Comparison of ENCODE assay signal across 9 mouse cellular contexts in genomic region chr8:88604065-88605038, GRCm38 (mm10). TPM values are rescaled to one million over a fixed set of nuclear protein-coding genes. Genes with fewer than 3 reads are reported as not detected.
DNase-seq lines count a peak whose midpoint lies in the region; ATAC-seq lines count a peak whose summit lies in the region.
"Had no signal": no experiment of that assay in that cellular context is flagged by ENCODE, and none has a peak within 500 bp of the region (broad histone marks: within the 10 kb centered on the region; RNA-seq: fewer than 3 reads in every experiment).

No protein-coding gene starts in this region.

- H3K36me3 ChIP-seq in forebrain, embryonic 10.5 days (replicated peaks): 0 out of 2 replicates have a peak, but pooled peaks cover 4% of the 10 kb centered on the region
- no peaks in the 10 kb centered on the region for H3K36me3 ChIP-seq in heart, embryonic 16.5 days (ENCODE audit: control insufficient read depth, insufficient read depth)
- no peaks in the 10 kb centered on the region for H3K36me3 ChIP-seq in kidney, embryonic 16.5 days (ENCODE audit: insufficient read depth, low read length)
- no peaks in the 10 kb centered on the region for H3K36me3 ChIP-seq in stomach, embryonic 14.5 days (ENCODE audit: control insufficient read depth, insufficient read depth, low read length)
- H3K36me3 ChIP-seq: G1E had no signal

- intact Hi-C loops in left cerebral cortex, postnatal 10 days (cut with DNase I): no loop called here

- peak overlapping the region; percentile 34; the same call in 1 of the 2 replicates for H3K9ac ChIP-seq in heart, embryonic 16.5 days (ENCODE audit: low read length)
- peak overlapping the region; percentile 44; the same call in 1 of the 2 replicates for H3K9ac ChIP-seq in kidney, embryonic 16.5 days (replicated peaks; ENCODE audit: low read length)
- no peak overlapping the region for H3K9ac ChIP-seq in stomach, embryonic 14.5 days (replicated peaks; ENCODE audit: low read depth, low read length)

- peak overlapping the region; percentile 46 for H3K4me3 ChIP-seq in forebrain, embryonic 10.5 days
- H3K4me3 ChIP-seq in heart, embryonic 16.5 days (ENCODE audit: low read length): peak overlapping the region; percentile 16; the same call in 1 of the 2 replicates
- H3K4me3 ChIP-seq in kidney, embryonic 16.5 days (ENCODE audit: low read length): peak overlapping the region; percentile 32
- peak overlapping the region; percentile 2; the same call in 1 of the 2 replicates for H3K4me3 ChIP-seq in stomach, embryonic 14.5 days (ENCODE audit: low read depth, low read length)

- H3K27ac ChIP-seq in forebrain, embryonic 10.5 days: peak overlapping the region; percentile 83
- H3K27ac ChIP-seq in heart, embryonic 16.5 days (ENCODE audit: low read length): no peak overlapping the region
- H3K27ac ChIP-seq in kidney, embryonic 16.5 days (ENCODE audit: low read length): peak overlapping the region; percentile 79
- peak overlapping the region; percentile 71; the same call in 1 of the 2 replicates for H3K27ac ChIP-seq in stomach, embryonic 14.5 days (ENCODE audit: low read length)

- 5% methylated on average over 20 of the region's 20 CpGs for WGBS in forebrain, embryonic 10.5 days
- 13% methylated on average over 20 of the region's 20 CpGs for WGBS in heart, embryonic 16.5 days
- WGBS in kidney, embryonic 16.5 days: 4% methylated on average over 19 of the region's 20 CpGs
- WGBS in stomach, embryonic 14.5 days: 6% methylated on average over 19 of the region's 20 CpGs

- peaks cover 15% of the 10 kb centered on the region for H3K9me3 ChIP-seq in forebrain, embryonic 10.5 days
- H3K9me3 ChIP-seq in heart, embryonic 16.5 days (replicated peaks; ENCODE audit: control insufficient read depth, low read length): peaks cover 6% of the 10 kb centered on the region; the same call in 1 of the 2 replicates
- peaks cover 9% of the 10 kb centered on the region for H3K9me3 ChIP-seq in kidney, embryonic 16.5 days (ENCODE audit: low read length)
- no peaks in the 10 kb centered on the region for H3K9me3 ChIP-seq in stomach, embryonic 14.5 days (ENCODE audit: control insufficient read depth, low read depth, low read length)
- H3K9me3 ChIP-seq: G1E had no signal

- H3K27me3 ChIP-seq in forebrain, embryonic 10.5 days (ENCODE audit: poor library complexity, severe bottlenecking): no peaks in the 10 kb centered on the region
- peaks cover 2% of the 10 kb centered on the region; the same call in 1 of the 2 replicates for H3K27me3 ChIP-seq in heart, embryonic 16.5 days (ENCODE audit: control insufficient read depth, insufficient read depth, low read length)
- no peaks in the 10 kb centered on the region for H3K27me3 ChIP-seq in kidney, embryonic 16.5 days (ENCODE audit: insufficient read depth, low read length)
- no peaks in the 10 kb centered on the region for H3K27me3 ChIP-seq in stomach, embryonic 14.5 days (ENCODE audit: control insufficient read depth, insufficient read depth, low read length)

- DNase-seq in left cerebral cortex, postnatal 10 days (ENCODE audit: extremely low spot score in 1 of 2, low spot score in 2 of 2): peak; percentile 44 to 95
- no peak for DNase-seq in left cerebral cortex, adult 9 months (ENCODE audit: low spot score in 2 of 2)
- peak; percentile 97 for DNase-seq in forebrain, embryonic 10.5 days (ENCODE audit: extremely low spot score, low spot score)
- peak; percentile 82 to 90 for DNase-seq in lung, postnatal 4 days
- no peak for DNase-seq in natural killer cell, adult 2 months (ENCODE audit: low spot score in 2 of 2)

- H3K4me1 ChIP-seq in forebrain, embryonic 10.5 days: peaks cover 48% of the 10 kb centered on the region
- peaks cover 5% of the 10 kb centered on the region; the same call in 1 of the 2 replicates for H3K4me1 ChIP-seq in heart, embryonic 16.5 days (ENCODE audit: control insufficient read depth, insufficient read depth, low read length)
- peaks cover 26% of the 10 kb centered on the region for H3K4me1 ChIP-seq in kidney, embryonic 16.5 days (ENCODE audit: insufficient read depth, low read length)
- peaks cover 12% of the 10 kb centered on the region; the same call in 1 of the 2 replicates for H3K4me1 ChIP-seq in stomach, embryonic 14.5 days (ENCODE audit: control insufficient read depth, insufficient read depth, low read length)

- peak overlapping the region; percentile 48 for H3K4me2 ChIP-seq in heart, embryonic 16.5 days (ENCODE audit: low read depth, low read length)
- peak overlapping the region; percentile 57 for H3K4me2 ChIP-seq in kidney, embryonic 16.5 days (replicated peaks; ENCODE audit: low read depth, low read length)
- H3K4me2 ChIP-seq in stomach, embryonic 14.5 days (replicated peaks; ENCODE audit: low read depth, low read length): peak overlapping the region; percentile 42

- ATAC-seq in heart, embryonic 16.5 days (replicated peaks; ENCODE audit: extremely low read depth, insufficient read depth, low FRiP score): peak; percentile 81
- ATAC-seq in kidney, embryonic 16.5 days (ENCODE audit: low FRiP score, low TSS enrichment): peak; percentile 93
- peak; percentile 88 for ATAC-seq in stomach, embryonic 14.5 days (ENCODE audit: insufficient number of reproducible peaks, insufficient read depth, low FRiP score, low read depth)

RNA-seq across cellular contexts. Expression of gene Snx20, which starts 31.6 kb away (rescaled TPM):
- total RNA-seq in left cerebral cortex, postnatal 10 days (2021): 1 to 10 TPM; 1.4 to 1.6 TPM
- polyA plus RNA-seq in forebrain, embryonic 10.5 days (2016; fragmentation: Nextera tagmentation; extraction: Ambion mirVana): 0.47 and 1.0 TPM in 2 replicates
- 2.4 and 3.2 TPM in 2 replicates for polyA plus RNA-seq in heart, embryonic 16.5 days (2015; fragmentation: Nextera tagmentation; extraction: Ambion mirVana)
- polyA plus RNA-seq in kidney, embryonic 16.5 days (2015; fragmentation: Nextera tagmentation; extraction: Ambion mirVana): 1.9 TPM in 2 replicates
- 1.2 and 2.4 TPM in 2 replicates for polyA plus RNA-seq in stomach, embryonic 14.5 days (2014; fragmentation: Nextera tagmentation; extraction: Ambion mirVana)

RNA-seq across cellular contexts. Expression of gene Nod2, which starts 42.8 kb away (rescaled TPM):
- total RNA-seq in left cerebral cortex, postnatal 10 days (2021): under 1 TPM; 0.61 to 0.97 TPM
- 0.07 and 0.20 TPM in 2 replicates for polyA plus RNA-seq in forebrain, embryonic 10.5 days (2016; fragmentation: Nextera tagmentation; extraction: Ambion mirVana)
- polyA plus RNA-seq in heart, embryonic 16.5 days (2015; fragmentation: Nextera tagmentation; extraction: Ambion mirVana): 0.12 and 0.14 TPM in 2 replicates
- polyA plus RNA-seq in kidney, embryonic 16.5 days (2015; fragmentation: Nextera tagmentation; extraction: Ambion mirVana): 0.32 and 0.37 TPM in 2 replicates
- 0.13 and 0.25 TPM in 2 replicates for polyA plus RNA-seq in stomach, embryonic 14.5 days (2014; fragmentation: Nextera tagmentation; extraction: Ambion mirVana)

Comparison
In these comparisons a context has a peak if more than half of its experiments do, and no peak if none do; other contexts are left out.
1. DNase-seq: peak in left cerebral cortex, postnatal 10 days (2 of 2), forebrain, embryonic 10.5 days (single experiment) and lung, postnatal 4 days (2 of 2); none in left cerebral cortex, adult 9 months (0 of 2) and natural killer cell, adult 2 months (0 of 2).
2. Peak in every context shown above with its lines, with median percentiles within 50 percentile points of each other: H3K4me3 ChIP-seq, ATAC-seq and H3K4me2 ChIP-seq.